Mouse (Mus musculus) bone marrow macrophage, adult 2 months (primary cell): ENCODE measurements around the gene Spp2. TPM values are rescaled to one million over a fixed set of nuclear protein-coding genes. Genes with fewer than 3 reads are reported as not detected.
A peak's percentile ranks its signal among the peaks of the same experiment; 100 is the strongest.

Experiments used
- H3K27ac ChIP-seq: 2 replicates; pipeline ENCODE4 v1.5.1; 2012; ENCODE audit warnings: low read depth, low read length; ENCODE audit not compliant: insufficient read depth
- H3K4me1 ChIP-seq: 2 replicates; pipeline ENCODE4 v1.6.1; 2012; ENCODE audit warnings: low read length; ENCODE audit not compliant: control insufficient read depth, insufficient read depth
- H3K4me3 ChIP-seq: 2 replicates; pipeline ENCODE4 v1.5.1; 2012; ENCODE audit warnings: mild to moderate bottlenecking, low read length, moderate library complexity; ENCODE audit not compliant: insufficient read depth
- CTCF ChIP-seq: IDR thresholded peaks from 2 replicates; pipeline ENCODE4 v1.5.1; 2012; ENCODE audit warnings: low read depth, mild to moderate bottlenecking, low read length, moderate library complexity
- POLR2A ChIP-seq: IDR thresholded peaks from 2 replicates; pipeline ENCODE4 v1.6.1; 2012; ENCODE audit warnings: mild to moderate bottlenecking, low read depth, low read length, borderline replicate concordance
- polyA plus RNA-seq: library from polyadenylated mRNA; stranded (reverse); fragments of >200 nt; gene quantifications from 2 replicates; pipeline ENCODE4 v1.2.4, GENCODE M21; 2012; ENCODE audit not compliant: missing spikeins, insufficient read depth, insufficient read length

Spp2 gene
- polyA plus RNA-seq, 1 experiment = not detected

GRCm38 (mm10) chr1:88406078-88406806 lies 519 bp upstream of the Spp2 start:
- Histone ChIP-seq H3K4me1 (peaks cover 4% of the 10 kb centered on the region), H3K27ac (no peak overlapping the region), H3K4me3 (no peak overlapping the region)
- TF ChIP-seq POLR2A (no peak), CTCF (no peak)

- Histone ChIP-seq H3K27ac (no peak overlapping the region), H3K4me1 (peaks cover 4% of the 10 kb centered on the region), H3K4me3 (no peak overlapping the region)
- TF ChIP-seq CTCF = no peak
- TF ChIP-seq POLR2A = no peak
Observed at GRCm38 (mm10) chr1:88408340-88408739, 1.6 kb downstream of the Spp2 start.

DNA sequence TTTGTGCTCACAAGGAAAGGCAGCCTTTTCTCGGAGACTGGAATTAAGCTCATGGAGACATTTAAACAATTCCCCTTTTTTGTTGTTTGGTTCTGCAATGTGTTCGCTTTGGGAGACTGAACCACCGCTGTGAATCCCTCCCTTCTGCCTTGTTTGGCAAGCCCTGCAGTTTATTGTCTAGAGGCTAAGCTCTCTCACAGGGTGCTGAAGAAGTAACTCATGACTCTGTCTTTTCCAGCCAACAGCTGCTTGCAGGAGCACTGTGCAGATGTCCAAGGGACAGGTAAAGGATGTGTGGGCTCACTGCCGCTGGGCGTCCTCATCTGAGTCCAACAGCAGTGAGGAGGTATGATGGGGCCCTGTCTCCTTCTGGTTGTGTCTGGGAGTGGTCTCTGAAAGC lies 5.3 kb downstream of the Spp2 start:
- TF ChIP-seq POLR2A (no peak), CTCF (no peak)
- Histone ChIP-seq H3K27ac (no peak overlapping the region), H3K4me3 (no peak overlapping the region), H3K4me1 (no peaks in the 10 kb centered on the region)

DNA sequence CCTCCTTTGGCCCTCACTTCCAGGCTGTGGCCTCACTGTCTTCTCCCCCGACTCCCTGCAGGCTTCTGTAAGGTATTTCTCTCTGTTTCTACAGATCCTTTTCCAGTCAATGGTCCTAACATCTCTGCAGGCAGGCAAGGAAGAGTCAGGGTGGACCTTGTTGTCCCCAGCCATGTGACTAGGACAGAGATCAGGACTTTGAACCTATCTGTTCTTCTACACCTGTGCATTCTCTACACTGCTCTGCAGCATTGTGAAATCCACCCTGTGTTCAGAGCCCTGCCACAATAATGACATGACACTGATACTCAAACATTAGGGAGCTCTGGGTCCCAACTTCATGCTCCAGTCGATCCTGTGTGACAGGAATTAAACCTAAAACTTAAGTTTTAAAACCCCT lies 12.2 kb downstream of the Spp2 start:
- H3K4me1 ChIP-seq = no peaks in the 10 kb centered on the region
- no peak for TF ChIP-seq POLR2A
- TF ChIP-seq CTCF = no peak
- H3K27ac ChIP-seq = no peak overlapping the region
- H3K4me3 ChIP-seq = no peak overlapping the region

DNA sequence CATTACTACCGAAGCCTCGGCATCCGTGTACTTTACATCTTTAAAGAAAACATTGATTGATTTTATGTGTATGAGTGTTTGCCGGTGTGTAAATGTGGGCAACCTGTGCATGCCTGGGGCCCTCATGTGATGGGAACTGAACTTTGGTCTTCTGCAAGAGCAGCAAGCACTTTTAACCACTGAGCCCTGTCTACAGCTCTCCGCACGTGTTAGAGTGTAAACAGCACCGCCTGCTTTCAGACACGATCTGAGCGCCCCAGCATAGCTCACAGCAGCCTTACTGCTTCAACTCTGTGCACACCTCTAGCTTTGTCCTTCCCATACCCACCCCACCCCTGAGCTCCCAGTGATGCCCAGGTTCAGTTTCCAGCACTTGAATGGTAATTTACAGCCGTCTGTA lies 15.3 kb downstream of the Spp2 start:
- no peak for TF ChIP-seq POLR2A
- no peak for TF ChIP-seq CTCF
- Histone ChIP-seq H3K27ac (no peak overlapping the region), H3K4me3 (no peak overlapping the region), H3K4me1 (no peaks in the 10 kb centered on the region)

GRCm38 (mm10) chr1:88422846-88423395 lies 16.2 kb downstream of the Spp2 start:
- TF ChIP-seq POLR2A = no peak
- TF ChIP-seq CTCF = no peak
- H3K4me3 ChIP-seq = no peak overlapping the region
- no peaks in the 10 kb centered on the region for H3K4me1 ChIP-seq
- no peak overlapping the region for H3K27ac ChIP-seq

DNA sequence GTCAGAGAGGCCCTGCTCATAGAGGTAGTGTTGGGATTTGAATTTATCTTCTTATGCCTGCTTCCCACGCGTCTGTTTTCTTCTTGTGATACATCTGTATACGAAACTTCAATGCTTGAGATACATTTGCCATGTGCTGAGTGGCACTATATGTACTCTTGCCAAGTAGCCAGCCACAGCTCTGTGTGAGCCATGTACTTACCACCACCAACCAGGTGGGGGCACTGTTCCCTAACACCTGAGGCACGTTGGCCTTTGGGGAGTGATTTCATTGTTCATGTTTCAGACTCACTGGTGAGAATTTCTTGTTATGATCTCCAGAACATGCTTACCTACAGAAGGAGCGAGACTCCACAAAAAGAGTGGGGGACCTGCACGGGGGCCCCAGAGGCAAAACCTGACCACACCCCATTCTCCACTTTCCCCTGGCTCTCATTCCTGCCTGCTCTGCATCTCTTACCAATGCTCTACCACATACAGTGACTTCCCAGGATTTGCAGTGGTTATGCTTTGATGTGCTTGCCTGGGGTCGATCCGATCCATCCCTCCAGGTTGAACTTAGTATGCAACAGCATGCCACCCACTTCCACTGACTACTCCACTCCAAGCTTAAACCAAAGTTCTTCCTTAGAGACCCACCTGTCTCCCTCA lies 18.0 kb downstream of the Spp2 start:
- Histone ChIP-seq H3K27ac (no peak overlapping the region), H3K4me3 (no peak overlapping the region), H3K4me1 (no peaks in the 10 kb centered on the region)
- no peak for TF ChIP-seq POLR2A
- TF ChIP-seq CTCF = peak; percentile 88

DNA sequence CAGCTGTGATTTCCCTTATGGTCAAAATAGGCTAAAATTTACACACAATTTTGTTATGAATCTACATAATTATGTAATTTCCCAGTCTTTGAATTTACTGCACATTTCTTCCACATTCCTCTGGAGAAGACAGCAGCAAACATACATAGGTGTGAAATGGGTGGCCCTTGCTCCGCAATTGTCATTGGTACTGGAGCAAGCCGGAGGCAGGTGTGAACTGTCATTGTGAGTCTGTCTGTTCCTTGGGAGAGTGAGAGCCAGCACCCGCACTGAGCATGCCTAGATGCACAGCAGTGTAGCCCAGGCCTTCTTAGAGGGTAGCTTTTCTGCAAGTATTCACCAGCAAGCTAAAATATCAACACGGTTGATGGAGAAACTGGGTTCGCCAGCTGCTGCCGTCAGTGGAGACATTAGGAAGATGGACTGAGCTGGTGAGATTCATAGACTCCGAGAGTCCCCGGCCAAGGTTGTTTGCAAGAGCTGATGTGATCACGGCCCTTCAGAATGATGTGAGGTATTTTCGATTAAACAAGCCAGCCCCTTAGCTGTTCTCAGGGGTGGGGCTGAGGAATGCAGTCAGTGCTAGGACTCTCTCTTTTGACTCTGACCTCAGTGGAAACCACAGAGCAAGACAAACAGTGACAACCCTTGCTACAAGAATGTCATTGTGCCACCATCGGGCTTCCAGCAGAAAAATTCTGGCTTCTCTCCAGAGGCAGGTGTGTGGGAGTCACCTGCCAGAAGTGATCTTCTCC lies 21.4 kb downstream of the Spp2 start:
- Histone ChIP-seq H3K27ac (no peak overlapping the region), H3K4me3 (no peak overlapping the region), H3K4me1 (0 out of 2 replicates have a peak, but pooled peaks cover 2% of the 10 kb centered on the region)
- TF ChIP-seq CTCF (no peak), POLR2A (no peak)

- Histone ChIP-seq H3K4me1 (0 out of 2 replicates have a peak, but pooled peaks cover 2% of the 10 kb centered on the region), H3K27ac (no peak overlapping the region), H3K4me3 (no peak overlapping the region)
- TF ChIP-seq CTCF (no peak), POLR2A (no peak)
Observed at GRCm38 (mm10) chr1:88429413-88429812, 22.7 kb downstream of the Spp2 start.
